Mouse (Mus musculus) lung, adult 18-20 months (tissue): Measurements from ENCODE around the gene Olfr764-ps1.
"Not testable (repeated sequence)": the region's sequence is repeated elsewhere in the genome, so short reads cannot be mapped to it uniquely, and the experiment has no call there.

Experiments
- DNase-seq, 2 experiments: peaks; one replicate each; pipeline ENCODE4 v3.0.0; 2022; ENCODE audit warnings: mixed read lengths in 2 of 2

Gene Olfr764-ps1

GRCm38 (mm10) chr10:129039796-129040195 is at the start of gene Olfr764-ps1:
Gene Olfr764-ps1 (minus strand): TSS chr10:129039896.
- no peak for DNase-seq

DNA sequence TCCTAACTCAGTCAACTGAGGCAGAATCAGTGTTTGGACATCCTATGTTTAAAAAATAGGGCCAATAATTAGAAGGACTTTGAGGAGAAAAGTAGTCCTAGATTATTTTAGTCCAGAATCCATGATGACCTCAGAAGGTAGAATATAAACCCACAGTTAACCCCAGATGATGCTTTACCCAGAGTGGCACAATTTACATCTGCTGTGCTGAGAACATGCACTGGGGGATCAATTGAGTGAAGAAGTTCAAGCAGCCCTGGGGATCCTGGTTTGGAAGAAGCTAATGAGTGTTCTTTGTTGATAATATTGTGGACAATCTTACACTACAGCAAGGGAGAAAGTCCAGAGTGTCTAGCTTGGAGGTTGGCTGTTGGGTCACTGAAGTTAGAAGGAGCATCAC is 43.1 kb upstream of the Olfr764-ps1 start, which contains the start of gene Olfr767:
Gene Olfr767 (minus strand): TSS at position 101 of the 400 bp plus-strand sequence.
- DNase-seq, result not testable (repeated sequence)

DNA sequence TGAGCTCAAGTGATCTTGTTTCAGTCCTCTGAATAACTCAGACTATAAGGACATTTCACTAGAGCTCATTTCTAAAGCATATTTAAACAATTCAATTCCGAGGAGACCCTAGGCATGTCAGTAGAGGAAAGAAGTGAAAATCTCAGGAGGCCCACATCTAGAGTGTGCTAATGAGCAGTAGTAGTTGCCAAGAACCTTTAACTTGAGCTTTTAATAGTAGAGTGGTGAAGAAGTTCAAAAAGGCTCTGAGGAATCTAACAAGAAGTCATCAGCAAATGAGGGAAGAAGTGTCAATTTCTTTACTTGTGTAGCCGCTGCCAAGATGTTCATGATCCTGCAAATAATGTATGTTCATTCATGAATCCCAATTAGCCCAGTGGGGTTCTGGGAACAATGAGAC is 29.2 kb upstream of the Olfr764-ps1 start, which contains the start of gene Olfr766-ps1:
Gene Olfr766-ps1 (minus strand): TSS at position 101 of the 400 bp plus-strand sequence.
- DNase-seq, result no peak

- not testable (repeated sequence) for DNase-seq
Measured at GRCm38 (mm10) chr10:129049898-129050297, 10.2 kb upstream of the Olfr764-ps1 start, which contains the start of gene Olfr765. Gene Olfr765 (minus strand): TSS chr10:129049998.

GRCm38 (mm10) chr10:129028343-129028742 is 11.4 kb downstream of the Olfr764-ps1 start:
- DNase-seq, result no peak

DNA sequence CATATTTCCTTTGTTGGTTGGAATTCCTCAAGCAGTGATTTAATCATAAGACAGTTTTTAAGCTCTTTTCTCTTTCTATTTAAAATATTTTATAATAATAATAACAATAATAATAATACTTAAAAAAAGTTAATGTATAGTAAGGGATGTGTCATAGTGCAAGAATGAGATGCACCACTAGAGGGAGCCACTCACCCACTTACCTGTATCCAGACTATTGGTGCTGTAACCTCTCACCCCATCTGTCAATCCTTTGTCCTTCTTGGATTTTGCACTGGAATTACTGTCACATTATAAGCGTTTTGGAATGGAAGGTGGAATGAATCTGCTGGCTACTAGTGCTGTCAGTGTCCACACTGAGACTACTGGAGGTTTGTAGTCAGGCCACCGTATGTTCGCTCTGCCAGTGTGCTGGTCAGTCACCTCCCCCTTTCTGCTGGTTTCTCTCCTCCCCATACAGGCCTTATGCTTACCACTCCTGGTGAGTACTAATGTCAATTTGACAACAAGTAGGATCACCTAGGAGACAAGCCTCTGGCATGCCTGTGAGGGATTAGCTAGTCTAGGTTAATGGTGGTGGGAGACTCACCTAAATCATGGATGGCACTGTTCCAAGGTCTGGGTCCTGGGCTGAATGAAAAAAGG is 13.6 kb downstream of the Olfr764-ps1 start:
- DNase-seq, result peak in 1 of 2 experiments; percentile 4

DNA sequence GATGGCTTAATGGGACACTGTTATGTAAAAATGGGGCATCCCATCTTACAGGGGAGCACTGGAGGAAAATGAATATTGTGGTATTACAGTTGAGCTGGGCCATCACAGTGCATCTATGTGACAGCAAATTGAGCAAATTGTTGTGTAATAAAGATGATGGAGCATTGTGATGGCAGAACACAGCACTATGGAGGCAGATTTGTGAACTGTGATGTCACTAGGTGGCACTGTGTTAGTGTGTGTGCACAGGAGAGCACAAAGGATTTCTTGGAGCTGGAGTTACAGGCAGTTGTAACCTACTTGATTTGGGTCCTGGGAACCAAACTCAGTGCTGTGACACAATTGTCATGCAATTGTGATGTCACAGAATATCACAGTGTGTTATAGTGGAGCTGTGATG is 16.4 kb downstream of the Olfr764-ps1 start:
- no peak for DNase-seq

DNA sequence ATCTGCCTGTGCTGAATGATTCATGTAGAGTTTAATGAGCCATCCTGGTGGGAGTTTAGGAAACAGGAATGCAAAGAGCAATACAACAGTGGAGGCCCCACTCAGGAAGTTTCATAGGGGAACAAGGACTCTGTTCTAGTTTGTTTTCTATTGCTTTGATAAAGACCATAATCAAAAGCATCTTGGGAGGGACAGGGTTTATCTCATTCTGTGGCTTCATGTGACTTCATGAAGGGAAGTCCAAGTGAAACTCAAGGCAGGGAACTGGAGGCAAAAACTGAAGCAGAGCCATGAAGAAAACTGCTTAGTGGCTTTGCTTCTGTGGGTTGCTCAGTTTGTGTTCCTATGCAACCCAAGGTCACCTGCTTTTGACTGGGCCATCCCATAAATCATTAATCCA is 25.2 kb downstream of the Olfr764-ps1 start:
- no peak for DNase-seq

GRCm38 (mm10) chr10:129011511-129011910 is 28.2 kb downstream of the Olfr764-ps1 start:
- DNase-seq, result not testable (repeated sequence)

DNA sequence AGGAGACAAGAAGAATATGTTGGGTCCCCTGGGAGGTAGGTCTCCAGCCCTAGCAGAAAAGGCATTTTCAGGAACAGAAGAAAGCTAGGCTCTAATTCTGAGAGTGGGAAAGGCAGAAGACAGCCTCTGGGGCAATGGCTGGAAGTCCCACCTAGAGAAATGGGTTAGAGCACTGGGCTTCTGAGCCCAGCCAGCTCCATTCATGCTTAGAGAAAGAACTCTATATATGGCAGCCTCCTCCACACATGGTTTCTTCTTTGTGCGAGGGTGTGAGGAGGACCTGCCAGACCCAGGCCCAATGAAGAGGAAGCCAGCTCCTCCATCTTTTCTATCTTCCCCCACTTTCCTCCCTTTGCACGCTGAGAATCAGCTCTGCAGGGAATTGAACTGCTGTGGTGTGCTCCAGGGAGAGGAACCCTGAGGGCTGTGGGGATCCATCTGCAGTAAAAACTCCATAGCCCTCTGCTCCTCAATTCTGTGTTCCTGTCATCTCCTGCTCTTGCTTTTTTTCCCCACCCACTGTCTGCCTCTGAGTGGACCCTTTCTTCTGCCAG is 29.3 kb downstream of the Olfr764-ps1 start, which contains the start of gene Olfr763:
Gene Olfr763 (plus strand): TSS at position 504 of the 554 bp plus-strand sequence.
- no peak for DNase-seq

DNA sequence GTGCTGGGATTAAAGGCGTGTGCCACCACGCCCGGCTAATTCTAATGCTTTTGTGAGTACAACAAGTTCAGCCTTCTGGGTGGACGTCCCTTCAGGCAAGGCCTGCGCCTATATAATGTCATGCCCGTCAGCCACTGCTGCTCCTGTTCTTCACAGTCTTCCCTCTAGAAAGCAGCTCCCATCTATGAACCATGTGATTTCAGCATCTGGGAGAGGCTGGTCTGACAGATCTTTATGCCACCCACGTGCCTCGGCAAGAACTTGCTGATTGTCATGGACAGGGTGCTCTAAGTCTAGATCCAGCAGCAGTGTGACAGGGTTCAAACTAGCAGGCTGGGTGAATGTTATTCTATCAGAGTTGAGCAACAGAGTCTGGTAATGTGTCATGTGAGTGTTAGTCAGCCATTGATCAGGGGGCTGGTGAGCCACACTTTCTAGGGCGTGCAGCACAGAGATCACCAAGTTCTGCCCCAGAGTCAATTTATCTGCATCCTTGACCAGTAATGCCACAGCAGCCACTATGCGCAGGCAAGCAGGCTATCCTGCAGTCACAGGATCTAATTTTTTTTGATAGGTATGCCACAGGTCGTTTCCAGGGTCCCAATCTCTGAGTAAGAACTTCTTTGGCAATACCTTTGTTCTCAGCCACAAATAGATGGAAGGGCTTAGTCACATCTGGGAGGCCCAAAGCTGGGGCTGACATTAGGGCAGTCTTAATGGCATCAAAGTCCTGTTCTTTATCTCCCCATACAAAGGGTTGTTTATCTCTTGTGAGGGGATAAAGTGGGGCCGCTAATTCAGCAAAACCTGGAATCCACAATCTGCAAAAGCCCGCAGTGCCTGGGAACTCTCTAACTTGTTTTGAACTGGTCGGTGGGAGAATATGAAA is 35.4 kb downstream of the Olfr764-ps1 start:
- no peak for DNase-seq

DNA sequence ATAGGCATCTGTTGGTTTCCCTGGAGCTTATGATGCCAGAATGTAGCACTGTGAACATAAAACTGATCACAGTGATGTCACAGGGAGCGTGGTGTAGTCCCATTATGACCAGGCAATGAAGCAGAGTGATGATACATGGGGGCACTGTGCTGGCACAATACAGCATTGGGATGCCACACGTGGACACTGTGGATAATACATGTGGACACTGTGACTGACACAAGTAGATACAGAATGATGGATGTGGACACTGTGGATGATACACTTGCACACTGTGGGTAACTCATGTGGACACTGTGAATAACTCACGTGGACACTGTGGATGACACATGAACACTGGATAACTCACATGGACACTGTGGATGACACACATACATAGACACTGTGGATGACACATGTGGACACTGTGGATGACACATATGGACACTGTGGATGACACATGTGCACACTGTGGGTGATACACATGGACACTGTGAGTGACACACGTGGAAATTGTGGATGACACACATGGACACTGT is 43.1 kb downstream of the Olfr764-ps1 start:
- no peak for DNase-seq

- no peak for DNase-seq
Measured at GRCm38 (mm10) chr10:128995796-128996195, 43.9 kb downstream of the Olfr764-ps1 start.

GRCm38 (mm10) chr10:128990994-128991393 is 48.7 kb downstream of the Olfr764-ps1 start:
- no peak for DNase-seq

DNA sequence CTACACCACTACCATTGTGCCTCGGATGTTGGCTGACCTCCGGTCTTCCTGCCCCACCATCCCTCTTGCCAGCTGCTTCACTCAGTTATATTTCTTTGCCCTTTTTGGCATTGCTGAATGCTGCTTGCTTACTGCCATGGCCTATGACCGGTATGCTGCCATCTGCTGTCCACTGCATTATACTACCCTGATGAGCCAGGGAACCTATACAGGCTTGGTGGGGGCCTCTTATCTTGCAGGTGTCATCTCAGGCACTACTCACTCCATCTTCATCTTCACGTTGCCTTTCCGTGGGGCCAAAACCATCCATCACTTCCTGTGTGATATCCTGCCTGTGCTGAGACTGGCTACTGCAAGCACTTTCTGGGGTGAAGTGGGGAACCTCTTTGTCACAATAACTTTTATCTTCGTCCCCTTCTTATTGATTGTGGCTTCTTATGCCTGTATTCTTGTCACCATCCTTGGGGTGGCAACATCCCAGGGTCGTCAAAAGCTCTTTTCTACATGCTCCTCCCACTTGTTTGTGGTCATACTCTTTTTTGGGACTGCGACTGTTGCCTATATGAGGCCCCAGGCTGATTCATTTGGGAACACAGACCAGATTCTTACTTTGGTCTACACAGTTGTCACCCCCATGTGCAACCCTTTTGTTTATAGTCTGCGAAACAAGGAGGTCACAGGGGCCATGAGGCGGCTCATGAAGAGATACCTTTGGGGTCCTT is 49.4 kb downstream of the Olfr764-ps1 start:
- DNase-seq, result not testable (repeated sequence)

DNA sequence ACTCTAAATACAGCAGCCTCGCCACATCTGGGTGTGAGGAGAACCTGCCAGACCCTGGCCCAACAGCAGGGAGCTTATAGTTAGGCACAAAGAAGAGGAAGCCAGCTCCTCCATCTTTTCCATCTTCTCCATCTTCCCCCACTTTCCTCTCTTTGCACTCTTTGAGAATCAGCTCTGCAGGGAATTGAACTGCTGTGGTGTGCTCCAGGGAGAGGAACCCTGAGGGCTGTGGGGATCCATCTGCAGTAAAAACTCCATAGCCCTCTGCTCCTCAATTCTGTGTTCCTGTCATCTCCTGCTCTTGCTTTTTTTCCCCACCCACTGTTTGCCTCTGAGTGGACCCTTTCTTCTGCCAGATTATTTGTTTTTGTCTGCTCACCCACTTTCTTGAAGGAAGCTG is 50.6 kb downstream of the Olfr764-ps1 start, which contains the start of gene Olfr9:
Gene Olfr9 (plus strand): TSS at position 301 of the 400 bp plus-strand sequence.
- DNase-seq, result not testable (repeated sequence)
